Mouse (Mus musculus): Measurements from ENCODE around the gene Sv2b. TPM values are rescaled to one million over a fixed set of nuclear protein-coding genes. Genes with fewer than 3 reads are reported as not detected.

Sv2b gene
- polyA plus RNA-seq, 1 experiment: 0.29 TPM

DNA sequence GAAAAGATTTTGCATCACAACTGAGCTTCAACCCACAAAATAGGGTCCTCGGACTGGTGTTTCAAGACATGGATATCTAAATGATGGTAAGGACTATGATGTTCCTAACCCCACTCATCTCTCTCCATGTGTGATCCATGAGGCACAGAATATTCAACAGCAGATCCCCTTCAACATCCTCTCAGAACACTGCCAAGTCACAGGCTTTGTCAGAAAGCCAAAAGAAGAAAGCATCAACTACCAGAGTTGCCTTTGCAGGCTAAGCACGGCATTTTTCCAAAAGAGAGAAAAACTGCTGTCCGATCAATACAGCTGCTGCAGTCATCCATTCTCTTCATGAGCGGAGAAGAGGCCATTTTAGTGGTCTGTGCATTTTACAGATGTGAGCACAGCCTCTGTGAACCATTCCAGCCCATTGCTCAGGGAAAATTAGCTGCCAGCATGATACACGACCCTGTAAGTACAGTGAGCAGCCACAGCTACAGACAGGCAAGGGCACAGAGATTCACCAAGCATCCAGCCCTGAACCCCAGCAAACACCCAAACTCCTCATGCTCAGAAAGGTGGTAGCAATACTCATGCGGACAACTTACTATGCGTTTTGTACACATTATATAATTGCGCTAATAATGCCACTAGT, 55.3 kb downstream of the Sv2b start:
- no peaks in the 10 kb centered on the region for H3K36me3 ChIP-seq (ENCODE audit: control insufficient read depth, insufficient read depth)
- no peak overlapping the region for H3K4me2 ChIP-seq (ENCODE audit: low read depth)
- H3K27me3 ChIP-seq (ENCODE audit: control insufficient read depth, insufficient read depth, insufficient read length): no peaks in the 10 kb centered on the region
- no peak overlapping the region for H3K4me3 ChIP-seq
- TF ChIP-seq E2F4 (IDR thresholded peaks at IDR 0.05; ENCODE audit: insufficient read depth): no peak
- TF ChIP-seq TCF12 (IDR thresholded peaks at IDR 0.05; ENCODE audit: insufficient read depth, poor library complexity, severe bottlenecking): no peak
- TF ChIP-seq REST (IDR thresholded peaks at IDR 0.05; ENCODE audit: insufficient read depth, insufficient read length): no peak
- TF ChIP-seq SRF (IDR thresholded peaks at IDR 0.05; ENCODE audit: control insufficient read depth, insufficient read length, low read depth): no peak
- no peak for TF ChIP-seq CEBPB (IDR thresholded peaks at IDR 0.05; ENCODE audit: insufficient read depth, poor library complexity, severe bottlenecking)
- no peak for TF ChIP-seq TCF3 (IDR thresholded peaks at IDR 0.05; ENCODE audit: insufficient read length, low read depth)
- TF ChIP-seq USF1 (IDR thresholded peaks at IDR 0.05; ENCODE audit: low read depth): no peak
- TF ChIP-seq MAX (IDR thresholded peaks at IDR 0.05; ENCODE audit: low read depth): no peak
- TF ChIP-seq POLR2A (IDR thresholded peaks at IDR 0.05; ENCODE audit: insufficient read length, low read depth): no peak
- no peak for TF ChIP-seq MYOD1 (IDR thresholded peaks at IDR 0.05; ENCODE audit: control insufficient read depth in 1 of 3, insufficient read length in 2 of 3, low read depth in 2 of 3)
- TF ChIP-seq MYOG (IDR thresholded peaks at IDR 0.05; ENCODE audit: control insufficient read depth in 1 of 3, insufficient read depth in 1 of 3, insufficient read length in 2 of 3, low read depth in 2 of 3): no peak
- TF ChIP-seq POLR2AphosphoS2 (IDR thresholded peaks at IDR 0.05; ENCODE audit: insufficient read length, low read depth): no peak
- H3K79me2 ChIP-seq (ENCODE audit: control insufficient read depth, insufficient read depth): no peaks in the 10 kb centered on the region
- H3ac ChIP-seq (ENCODE audit: control insufficient read depth, insufficient read length): no peak overlapping the region

DNA sequence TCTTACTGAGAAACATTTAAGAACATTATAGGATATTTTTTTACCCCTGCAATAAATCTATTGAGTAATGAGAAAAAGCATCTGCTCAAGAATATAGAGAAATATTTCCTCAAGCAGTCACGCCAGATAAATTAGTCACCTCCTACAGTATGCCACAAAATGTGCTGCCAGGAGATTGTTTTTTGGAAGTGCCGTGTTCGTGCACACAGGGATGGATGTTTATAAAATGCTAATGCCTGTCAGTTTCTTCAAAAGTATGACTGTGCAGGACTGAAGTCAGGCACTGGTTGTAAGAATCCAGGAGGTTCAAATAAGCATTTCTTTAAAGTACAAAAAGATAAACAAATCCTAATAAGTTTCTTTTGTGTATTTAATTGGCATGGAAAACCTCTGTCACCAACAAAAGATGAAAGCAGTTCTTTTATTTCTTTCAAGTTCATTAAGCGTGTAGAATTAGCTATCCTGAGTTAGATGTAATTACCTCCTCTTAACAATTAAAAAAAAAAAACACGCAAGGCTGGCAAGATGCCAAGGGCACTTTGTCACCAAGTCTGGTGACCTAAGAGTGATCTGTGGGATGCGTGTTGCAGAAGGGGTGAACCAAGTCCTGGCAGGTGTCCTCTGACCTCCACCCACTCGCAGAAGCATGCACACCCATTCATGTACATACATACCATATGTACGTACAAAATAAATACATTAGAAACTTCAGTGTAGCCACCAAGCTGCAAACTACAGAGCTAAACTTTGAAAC, 68.1 kb downstream of the Sv2b start:
- Histone ChIP-seq H3K4me3 (no peak overlapping the region), H3K27me3 (ENCODE audit: control insufficient read depth, insufficient read depth, insufficient read length) (no peaks in the 10 kb centered on the region), H3K79me2 (ENCODE audit: control insufficient read depth, insufficient read depth) (no peaks in the 10 kb centered on the region), H3K4me2 (ENCODE audit: low read depth) (peak overlapping the region; percentile 36), H3K36me3 (ENCODE audit: control insufficient read depth, insufficient read depth) (no peaks in the 10 kb centered on the region), H3ac (ENCODE audit: control insufficient read depth, insufficient read length) (no peak overlapping the region)
- TF ChIP-seq POLR2AphosphoS2 (IDR thresholded peaks at IDR 0.05; ENCODE audit: insufficient read length, low read depth): no peak
- no peak for TF ChIP-seq USF1 (IDR thresholded peaks at IDR 0.05; ENCODE audit: low read depth)
- TF ChIP-seq REST (IDR thresholded peaks at IDR 0.05; ENCODE audit: insufficient read depth, insufficient read length): no peak
- TF ChIP-seq MYOG (IDR thresholded peaks at IDR 0.05; ENCODE audit: control insufficient read depth in 1 of 3, insufficient read depth in 1 of 3, insufficient read length in 2 of 3, low read depth in 2 of 3): no peak
- no peak for TF ChIP-seq E2F4 (IDR thresholded peaks at IDR 0.05; ENCODE audit: insufficient read depth)
- TF ChIP-seq MAX (IDR thresholded peaks at IDR 0.05; ENCODE audit: low read depth): no peak
- TF ChIP-seq CEBPB (IDR thresholded peaks at IDR 0.05; ENCODE audit: insufficient read depth, poor library complexity, severe bottlenecking): no peak
- TF ChIP-seq POLR2A (IDR thresholded peaks at IDR 0.05; ENCODE audit: insufficient read length, low read depth): no peak
- TF ChIP-seq MYOD1 (IDR thresholded peaks at IDR 0.05; ENCODE audit: control insufficient read depth in 1 of 3, insufficient read length in 2 of 3, low read depth in 2 of 3): no peak
- TF ChIP-seq TCF12 (IDR thresholded peaks at IDR 0.05; ENCODE audit: insufficient read depth, poor library complexity, severe bottlenecking): no peak
- TF ChIP-seq SRF (IDR thresholded peaks at IDR 0.05; ENCODE audit: control insufficient read depth, insufficient read length, low read depth): no peak
- TF ChIP-seq TCF3 (IDR thresholded peaks at IDR 0.05; ENCODE audit: insufficient read length, low read depth): no peak

DNA sequence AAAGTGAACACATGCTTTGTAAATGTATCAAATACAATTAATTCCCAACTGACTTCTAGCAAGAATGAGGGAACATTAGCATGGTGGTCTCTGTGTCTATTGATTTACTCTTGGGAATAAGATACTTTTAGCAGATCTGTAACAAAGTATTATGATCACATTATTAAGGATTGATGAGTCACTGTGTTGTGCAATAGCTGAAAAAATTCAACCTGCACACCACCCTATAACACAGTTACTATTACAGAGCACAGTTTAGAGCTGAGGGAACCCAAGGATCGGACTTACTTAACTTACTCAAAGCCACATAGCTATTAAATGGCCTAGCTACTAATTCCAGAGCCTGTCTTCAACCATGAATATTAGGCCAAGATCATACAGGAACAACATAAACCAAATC, 72.7 kb downstream of the Sv2b start:
- Histone ChIP-seq H3K27me3 (ENCODE audit: control insufficient read depth, insufficient read depth, insufficient read length) (no peaks in the 10 kb centered on the region), H3ac (ENCODE audit: control insufficient read depth, insufficient read length) (no peak overlapping the region), H3K4me3 (no peak overlapping the region), H3K79me2 (ENCODE audit: control insufficient read depth, insufficient read depth) (no peaks in the 10 kb centered on the region), H3K36me3 (ENCODE audit: control insufficient read depth, insufficient read depth) (no peaks in the 10 kb centered on the region), H3K4me2 (ENCODE audit: low read depth) (no peak overlapping the region)
- TF ChIP-seq SRF (IDR thresholded peaks at IDR 0.05; ENCODE audit: control insufficient read depth, insufficient read length, low read depth) (no peak), CEBPB (IDR thresholded peaks at IDR 0.05; ENCODE audit: insufficient read depth, poor library complexity, severe bottlenecking) (peak; percentile 59), TCF12 (IDR thresholded peaks at IDR 0.05; ENCODE audit: insufficient read depth, poor library complexity, severe bottlenecking) (no peak), POLR2A (IDR thresholded peaks at IDR 0.05; ENCODE audit: insufficient read length, low read depth) (no peak), MYOD1 (IDR thresholded peaks at IDR 0.05; ENCODE audit: control insufficient read depth in 1 of 3, insufficient read length in 2 of 3, low read depth in 2 of 3) (no peak), USF1 (IDR thresholded peaks at IDR 0.05; ENCODE audit: low read depth) (no peak)

DNA sequence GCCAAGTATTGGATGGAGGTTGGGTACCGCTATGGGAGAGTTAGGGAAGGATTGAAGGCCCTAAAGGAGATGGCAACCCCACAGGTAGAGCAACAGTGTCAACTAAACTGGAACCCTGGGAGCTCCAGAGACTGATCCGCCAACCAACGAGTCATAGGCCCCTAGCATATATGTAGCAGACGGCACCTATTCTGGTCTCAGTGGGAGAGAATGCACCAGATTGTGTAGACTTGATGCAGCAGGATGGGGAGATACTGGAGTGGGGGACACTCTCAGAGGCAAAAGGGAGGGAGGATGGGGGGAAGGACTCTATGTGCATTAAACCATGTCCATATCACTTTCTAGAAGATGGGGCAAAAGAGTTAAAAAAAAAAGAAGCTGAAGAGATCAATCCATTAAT, 84.9 kb downstream of the Sv2b start:
- TF ChIP-seq TCF3 (IDR thresholded peaks at IDR 0.05; ENCODE audit: insufficient read length, low read depth): no peak
- no peak for TF ChIP-seq MYOD1 (IDR thresholded peaks at IDR 0.05; ENCODE audit: control insufficient read depth in 1 of 3, insufficient read length in 2 of 3, low read depth in 2 of 3)
- TF ChIP-seq MAX (IDR thresholded peaks at IDR 0.05; ENCODE audit: low read depth): no peak
- no peak for TF ChIP-seq E2F4 (IDR thresholded peaks at IDR 0.05; ENCODE audit: insufficient read depth)
- no peak for TF ChIP-seq POLR2AphosphoS2 (IDR thresholded peaks at IDR 0.05; ENCODE audit: insufficient read length, low read depth)
- TF ChIP-seq TCF12 (IDR thresholded peaks at IDR 0.05; ENCODE audit: insufficient read depth, poor library complexity, severe bottlenecking): no peak
- TF ChIP-seq POLR2A (IDR thresholded peaks at IDR 0.05; ENCODE audit: insufficient read length, low read depth): no peak
- no peak for TF ChIP-seq SRF (IDR thresholded peaks at IDR 0.05; ENCODE audit: control insufficient read depth, insufficient read length, low read depth)
- TF ChIP-seq REST (IDR thresholded peaks at IDR 0.05; ENCODE audit: insufficient read depth, insufficient read length): no peak
- no peak for TF ChIP-seq MYOG (IDR thresholded peaks at IDR 0.05; ENCODE audit: control insufficient read depth in 1 of 3, insufficient read depth in 1 of 3, insufficient read length in 2 of 3, low read depth in 2 of 3)
- TF ChIP-seq CEBPB (IDR thresholded peaks at IDR 0.05; ENCODE audit: insufficient read depth, poor library complexity, severe bottlenecking): no peak
- TF ChIP-seq USF1 (IDR thresholded peaks at IDR 0.05; ENCODE audit: low read depth): no peak

More for the DNA sequence above, 84.9 kb downstream of the Sv2b start:
- Histone ChIP-seq H3ac (ENCODE audit: control insufficient read depth, insufficient read length) (no peak overlapping the region), H3K4me3 (no peak overlapping the region), H3K27me3 (ENCODE audit: control insufficient read depth, insufficient read depth, insufficient read length) (no peaks in the 10 kb centered on the region), H3K4me2 (ENCODE audit: low read depth) (no peak overlapping the region), H3K36me3 (ENCODE audit: control insufficient read depth, insufficient read depth) (no peaks in the 10 kb centered on the region), H3K79me2 (ENCODE audit: control insufficient read depth, insufficient read depth) (no peaks in the 10 kb centered on the region)
